Mouse (Mus musculus) MEL (cell line): Measurements from ENCODE around the gene Bahcc1.

ENCODE experiments used
- CTCF ChIP-seq, 3 experiments: IDR thresholded peaks in 2 of 3; conservative IDR thresholded peaks in 1 of 3; 2 replicates each; pipeline ENCODE4 v1.5.1; 2011 to 2012; ENCODE audit warnings: low read length in 3 of 3, low read depth in 2 of 3, mild to moderate bottlenecking in 2 of 3, improper control_type of control experiment in 1 of 3, inconsistent platforms in 1 of 3, mixed read lengths in 1 of 3, moderate library complexity in 1 of 3; ENCODE audit not compliant: control insufficient read depth in 1 of 3, insufficient read depth in 1 of 3, poor library complexity in 1 of 3, severe bottlenecking in 1 of 3
- GATA1 ChIP-seq: IDR thresholded peaks from 2 replicates; pipeline ENCODE4 v1.6.1; 2011; ENCODE audit warnings: low read depth, low read length, improper control_type of control experiment
- JUND ChIP-seq: IDR thresholded peaks from 2 replicates; pipeline ENCODE4 v1.6.1; 2011; ENCODE audit warnings: low read depth, mild to moderate bottlenecking, improper control_type of control experiment, low read length
- POLR2A ChIP-seq, 2 experiments: IDR thresholded peaks; 2 replicates each; pipeline ENCODE4 v1.6.1; 2011 to 2012; ENCODE audit warnings: low read length in 2 of 2, mild to moderate bottlenecking in 2 of 2, control low read depth in 1 of 2, improper control_type of control experiment in 1 of 2, low read depth in 1 of 2, moderate library complexity in 1 of 2; ENCODE audit not compliant: control insufficient read depth in 1 of 2, insufficient read depth in 1 of 2, poor library complexity in 1 of 2
- RCOR1 ChIP-seq: IDR thresholded peaks from 2 replicates; pipeline ENCODE4 v1.6.1; 2012; ENCODE audit warnings: low read depth, mild to moderate bottlenecking, inconsistent platforms, low read length, improper control_type of control experiment
- ZKSCAN1 ChIP-seq: IDR thresholded peaks from 2 replicates; pipeline ENCODE4 v1.6.1; 2012; ENCODE audit warnings: low read depth, mild to moderate bottlenecking, inconsistent platforms, low read length, improper control_type of control experiment, moderate library complexity

DNA sequence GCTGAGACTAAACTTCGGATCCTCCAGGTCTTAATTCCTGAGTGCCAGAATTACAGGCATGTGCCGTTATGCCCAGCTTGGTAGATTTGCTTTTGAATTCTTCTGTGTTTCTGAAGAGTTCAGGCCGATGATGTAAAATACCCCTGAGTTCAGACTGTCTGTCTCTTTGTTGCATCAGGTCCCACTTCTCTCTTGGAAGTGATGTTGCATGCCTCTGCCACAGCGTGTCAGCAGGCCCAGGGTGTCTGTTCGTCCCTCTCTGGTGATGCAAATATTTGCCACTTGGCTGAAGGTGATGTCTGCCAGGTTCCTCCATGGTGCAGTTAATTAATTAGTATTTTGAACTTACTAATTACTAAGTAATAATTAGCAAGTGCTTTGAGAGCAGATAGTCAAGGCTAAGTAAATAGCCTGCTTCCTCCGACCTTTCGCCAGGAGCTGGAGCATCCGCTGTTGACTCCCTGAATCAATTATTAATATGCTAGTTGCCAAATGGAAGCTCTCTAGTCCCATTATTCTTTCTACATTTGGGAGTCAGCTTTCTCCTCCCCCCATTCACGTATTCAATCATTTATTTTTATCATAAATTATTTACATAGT lies 26.6 kb upstream of the Bahcc1 start:
- TF ChIP-seq GATA1: no peak
- no peak for TF ChIP-seq POLR2A (IDR thresholded peaks at IDR 0.05; ENCODE audit: control insufficient read depth in 1 of 2, insufficient read depth in 1 of 2, low read depth in 1 of 2, low read length in 2 of 2, poor library complexity in 1 of 2)
- no peak for TF ChIP-seq RCOR1
- TF ChIP-seq CTCF (IDR thresholded peaks at IDR 0.05 in 2 of 3, conservative IDR thresholded peaks at IDR 0.05 in 1 of 3; ENCODE audit: control insufficient read depth in 1 of 3, insufficient read depth in 1 of 3, low read depth in 2 of 3, low read length in 3 of 3, poor library complexity in 1 of 3, severe bottlenecking in 1 of 3): no peak
- TF ChIP-seq ZKSCAN1: no peak
- TF ChIP-seq JUND: no peak
